Mouse (Mus musculus): ENCODE measurements around the gene Mfge8.

- TF ChIP-seq CTCF (conservative IDR thresholded peaks at IDR 0.05; ENCODE audit: insufficient read depth, insufficient read length, low read depth, low read length) = no peak
- no peak for TF ChIP-seq POLR2A (IDR thresholded peaks at IDR 0.05; ENCODE audit: low read depth, low read length)
These were observed 8.8 kb downstream of the Mfge8 start for GRCm38 (mm10) chr7:79139891-79140591.

Measured in kidney, adult 2 months (tissue).